Mouse (Mus musculus): ENCODE results near the gene Rhox7a. TPM values are rescaled to one million over a fixed set of nuclear protein-coding genes. Genes with fewer than 3 reads are reported as not detected.
"Not testable (repeated sequence)": the region's sequence is repeated elsewhere in the genome, so short reads cannot be mapped to it uniquely, and the experiment has no call there.

Rhox7a gene
- polyA plus RNA-seq (2015; fragmentation: Nextera tagmentation; extraction: Ambion mirVana) = not detected in 2 replicates

- H3K4me3 ChIP-seq (ENCODE audit: low read length); ATAC-seq (replicated peaks; ENCODE audit: extremely low read depth, insufficient read depth, low FRiP score); H3K4me1 ChIP-seq (ENCODE audit: control insufficient read depth, insufficient read depth, low read length); H3K4me2 ChIP-seq (ENCODE audit: low read depth, low read length); H3K9me3 ChIP-seq (replicated peaks; ENCODE audit: control insufficient read depth, low read length); H3K27ac ChIP-seq (ENCODE audit: low read length); H3K36me3 ChIP-seq (ENCODE audit: control insufficient read depth, insufficient read depth); H3K9ac ChIP-seq (ENCODE audit: low read length); H3K27me3 ChIP-seq (ENCODE audit: control insufficient read depth, insufficient read depth, low read length): not testable (repeated sequence)
- WGBS = 55% methylated on average over 8 of the region's 8 CpGs
Observed at GRCm38 (mm10) chrX:37831386-37831785, at the start of gene Rhox7a. Rhox7a (plus strand) TSS chrX:37831686.

- WGBS = 77% methylated on average over 15 of the region's 15 CpGs
- no peaks in the 10 kb centered on the region for H3K27me3 ChIP-seq (ENCODE audit: control insufficient read depth, insufficient read depth, low read length)
- no peaks in the 10 kb centered on the region for H3K4me1 ChIP-seq (ENCODE audit: control insufficient read depth, insufficient read depth, low read length)
- H3K4me3 ChIP-seq (ENCODE audit: low read length) = no peak overlapping the region
- no peak overlapping the region for H3K27ac ChIP-seq (ENCODE audit: low read length)
- no peak for ATAC-seq (replicated peaks; ENCODE audit: extremely low read depth, insufficient read depth, low FRiP score)
- no peaks in the 10 kb centered on the region for H3K36me3 ChIP-seq (ENCODE audit: control insufficient read depth, insufficient read depth)
- no peak overlapping the region for H3K4me2 ChIP-seq (ENCODE audit: low read depth, low read length)
- no peaks in the 10 kb centered on the region for H3K9me3 ChIP-seq (replicated peaks; ENCODE audit: control insufficient read depth, low read length)
- no peak overlapping the region for H3K9ac ChIP-seq (ENCODE audit: low read length)
Observed at GRCm38 (mm10) chrX:37807286-37808080, 24.0 kb upstream of the Rhox7a start.

- no peak overlapping the region for H3K4me2 ChIP-seq (ENCODE audit: low read depth, low read length)
- H3K4me1 ChIP-seq (ENCODE audit: control insufficient read depth, insufficient read depth, low read length) = no peaks in the 10 kb centered on the region
- no peaks in the 10 kb centered on the region for H3K36me3 ChIP-seq (ENCODE audit: control insufficient read depth, insufficient read depth)
- H3K27me3 ChIP-seq (ENCODE audit: control insufficient read depth, insufficient read depth, low read length) = no peaks in the 10 kb centered on the region
- H3K27ac ChIP-seq (ENCODE audit: low read length) = no peak overlapping the region
- 78% methylated on average over 2 of the region's 2 CpGs for WGBS
- ATAC-seq (replicated peaks; ENCODE audit: extremely low read depth, insufficient read depth, low FRiP score) = no peak
- H3K9ac ChIP-seq (ENCODE audit: low read length) = no peak overlapping the region
- H3K4me3 ChIP-seq (ENCODE audit: low read length) = no peak overlapping the region
- no peaks in the 10 kb centered on the region for H3K9me3 ChIP-seq (replicated peaks; ENCODE audit: control insufficient read depth, low read length)
Observed at GRCm38 (mm10) chrX:37809396-37809795, 22.1 kb upstream of the Rhox7a start.

GRCm38 (mm10) chrX:37811179-37811578, 20.3 kb upstream of the Rhox7a start:
- H3K27me3 ChIP-seq (ENCODE audit: control insufficient read depth, insufficient read depth, low read length) = no peaks in the 10 kb centered on the region
- no peak for ATAC-seq (replicated peaks; ENCODE audit: extremely low read depth, insufficient read depth, low FRiP score)
- H3K4me3 ChIP-seq (ENCODE audit: low read length) = no peak overlapping the region
- H3K4me2 ChIP-seq (ENCODE audit: low read depth, low read length) = no peak overlapping the region
- no peaks in the 10 kb centered on the region for H3K9me3 ChIP-seq (replicated peaks; ENCODE audit: control insufficient read depth, low read length)
- no peak overlapping the region for H3K9ac ChIP-seq (ENCODE audit: low read length)
- 23% methylated on average over 5 of the region's 5 CpGs for WGBS
- no peaks in the 10 kb centered on the region for H3K4me1 ChIP-seq (ENCODE audit: control insufficient read depth, insufficient read depth, low read length)
- no peak overlapping the region for H3K27ac ChIP-seq (ENCODE audit: low read length)
- H3K36me3 ChIP-seq (ENCODE audit: control insufficient read depth, insufficient read depth) = no peaks in the 10 kb centered on the region

- no peak overlapping the region for H3K9ac ChIP-seq (ENCODE audit: low read length)
- no peak overlapping the region for H3K27ac ChIP-seq (ENCODE audit: low read length)
- H3K4me2 ChIP-seq (ENCODE audit: low read depth, low read length) = no peak overlapping the region
- no peaks in the 10 kb centered on the region for H3K9me3 ChIP-seq (replicated peaks; ENCODE audit: control insufficient read depth, low read length)
- no peak overlapping the region for H3K4me3 ChIP-seq (ENCODE audit: low read length)
- H3K27me3 ChIP-seq (ENCODE audit: control insufficient read depth, insufficient read depth, low read length) = no peaks in the 10 kb centered on the region
- ATAC-seq (replicated peaks; ENCODE audit: extremely low read depth, insufficient read depth, low FRiP score) = no peak
- H3K4me1 ChIP-seq (ENCODE audit: control insufficient read depth, insufficient read depth, low read length) = no peaks in the 10 kb centered on the region
- H3K36me3 ChIP-seq (ENCODE audit: control insufficient read depth, insufficient read depth) = no peaks in the 10 kb centered on the region
- WGBS = 59% methylated on average over 10 of the region's 10 CpGs
Observed at GRCm38 (mm10) chrX:37815665-37816064, 15.8 kb upstream of the Rhox7a start.

GRCm38 (mm10) chrX:37826610-37827009, 4.9 kb upstream of the Rhox7a start, which contains the start of gene Rhox6:
Rhox6 (plus strand) TSS chrX:37826910.
- H3K27me3 ChIP-seq (ENCODE audit: control insufficient read depth, insufficient read depth, low read length); H3K4me2 ChIP-seq (ENCODE audit: low read depth, low read length); H3K9ac ChIP-seq (ENCODE audit: low read length); H3K9me3 ChIP-seq (replicated peaks; ENCODE audit: control insufficient read depth, low read length); H3K36me3 ChIP-seq (ENCODE audit: control insufficient read depth, insufficient read depth); ATAC-seq (replicated peaks; ENCODE audit: extremely low read depth, insufficient read depth, low FRiP score); H3K4me1 ChIP-seq (ENCODE audit: control insufficient read depth, insufficient read depth, low read length); H3K4me3 ChIP-seq (ENCODE audit: low read length); H3K27ac ChIP-seq (ENCODE audit: low read length): not testable (repeated sequence)
- 81% methylated on average over 4 of the region's 12 CpGs for WGBS

- no peaks in the 10 kb centered on the region for H3K9me3 ChIP-seq (replicated peaks; ENCODE audit: control insufficient read depth, low read length)
- no peak overlapping the region for H3K4me2 ChIP-seq (ENCODE audit: low read depth, low read length)
- no peak for ATAC-seq (replicated peaks; ENCODE audit: extremely low read depth, insufficient read depth, low FRiP score)
- no peaks in the 10 kb centered on the region for H3K4me1 ChIP-seq (ENCODE audit: control insufficient read depth, insufficient read depth, low read length)
- WGBS = 100% methylated on average over 2 of the region's 2 CpGs
- H3K9ac ChIP-seq (ENCODE audit: low read length) = no peak overlapping the region
- no peaks in the 10 kb centered on the region for H3K27me3 ChIP-seq (ENCODE audit: control insufficient read depth, insufficient read depth, low read length)
- no peak overlapping the region for H3K27ac ChIP-seq (ENCODE audit: low read length)
- no peaks in the 10 kb centered on the region for H3K36me3 ChIP-seq (ENCODE audit: control insufficient read depth, insufficient read depth)
- no peak overlapping the region for H3K4me3 ChIP-seq (ENCODE audit: low read length)
Observed at GRCm38 (mm10) chrX:37871641-37872040, 40.2 kb downstream of the Rhox7a start.

- no peak within 1 kb of the TSS for H3K4me3 ChIP-seq (ENCODE audit: low read length)
- no peak within 1 kb of the TSS for H3K9ac ChIP-seq (ENCODE audit: low read length)
- H3K4me1 ChIP-seq (ENCODE audit: control insufficient read depth, insufficient read depth, low read length) = no peaks in the 10 kb centered on the region
- no peak for ATAC-seq (replicated peaks; ENCODE audit: extremely low read depth, insufficient read depth, low FRiP score)
- H3K27ac ChIP-seq (ENCODE audit: low read length) = no peak within 1 kb of the TSS
- H3K9me3 ChIP-seq (replicated peaks; ENCODE audit: control insufficient read depth, low read length) = no peaks in the 10 kb centered on the region
- H3K4me2 ChIP-seq (ENCODE audit: low read depth, low read length) = no peak within 1 kb of the TSS
- WGBS = 64% methylated on average over 4 of the region's 4 CpGs
- no peaks in the 10 kb centered on the region for H3K27me3 ChIP-seq (ENCODE audit: control insufficient read depth, insufficient read depth, low read length)
- no peaks in the 10 kb centered on the region for H3K36me3 ChIP-seq (ENCODE audit: control insufficient read depth, insufficient read depth)
Observed at GRCm38 (mm10) chrX:37878844-37879243, 47.4 kb downstream of the Rhox7a start, which contains the start of gene Rhox8. Rhox8 (minus strand) TSS chrX:37878944.

Data from heart, embryonic 16.5 days (tissue).